Mouse (Mus musculus) mature B cell (primary cell): ENCODE measurements around the gene Map4k2.

Source experiments
- in situ Hi-C: fragments of 300-500 bp; cut with MboI; formaldehyde crosslinking; loops from 2 replicates; pipeline ENCODE4 v1.14.3; 2019

The Map4k2 gene

DNA sequence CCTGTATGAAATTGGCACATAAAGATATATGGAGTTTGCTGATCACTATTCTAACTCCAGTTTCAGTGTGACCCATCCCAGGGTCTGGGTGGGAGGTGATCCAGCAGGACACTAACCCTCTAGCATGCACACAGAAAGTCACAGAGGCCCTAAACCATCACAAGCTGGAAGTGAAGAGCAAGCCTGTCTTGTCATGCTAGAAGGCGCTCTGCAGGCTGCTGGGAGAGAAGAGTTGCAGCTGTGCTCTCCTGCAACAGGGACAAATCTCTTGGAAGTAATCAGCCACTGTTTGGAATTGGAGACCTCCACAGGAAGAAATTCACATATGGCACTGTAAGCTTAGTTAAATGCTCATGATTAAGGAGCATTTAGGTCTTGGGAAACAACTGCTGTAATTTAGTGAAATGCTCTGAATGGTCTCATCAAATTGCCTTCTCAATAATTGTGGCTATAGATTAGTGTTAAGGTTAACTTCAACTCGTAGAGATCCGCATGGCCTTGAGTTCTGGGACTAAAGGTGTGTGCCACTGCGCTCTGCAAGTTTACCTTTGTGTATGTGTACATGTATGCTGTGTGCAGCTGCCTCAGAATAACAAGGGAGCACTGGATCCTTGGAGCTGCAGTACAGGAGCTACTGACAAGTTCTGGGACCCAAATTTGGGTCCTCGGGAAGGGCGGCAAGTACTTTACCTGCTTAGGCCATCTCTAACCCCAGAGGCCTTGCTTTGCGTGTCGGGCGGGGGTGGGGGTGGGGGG is 39.7 kb downstream of the Map4k2 start:
- in situ Hi-C loops = no loop called here

DNA sequence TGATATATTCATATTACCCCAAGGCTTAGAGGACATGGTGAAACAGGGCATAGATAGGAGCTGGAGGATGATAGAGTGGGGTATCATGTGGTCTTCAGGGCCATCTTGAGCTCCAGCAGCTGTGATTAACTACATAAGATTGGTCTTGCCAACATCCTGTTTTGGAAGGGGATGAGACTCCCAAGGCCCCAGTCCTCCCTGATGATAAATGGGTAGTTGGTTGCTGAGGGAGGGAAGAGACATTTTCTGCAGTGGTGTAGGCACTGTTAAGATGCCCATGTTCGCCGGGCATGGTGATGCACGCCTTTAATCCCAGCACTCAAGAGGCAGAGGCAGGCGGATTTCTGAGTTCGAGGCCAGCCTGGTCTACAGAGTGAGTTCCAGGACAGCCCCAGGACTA is 40.3 kb downstream of the Map4k2 start:
- in situ Hi-C loops = no loop called here

GRCm38 (mm10) chr19:6382323-6382924 is 41.5 kb downstream of the Map4k2 start:
- in situ Hi-C loops = no loop called here

DNA sequence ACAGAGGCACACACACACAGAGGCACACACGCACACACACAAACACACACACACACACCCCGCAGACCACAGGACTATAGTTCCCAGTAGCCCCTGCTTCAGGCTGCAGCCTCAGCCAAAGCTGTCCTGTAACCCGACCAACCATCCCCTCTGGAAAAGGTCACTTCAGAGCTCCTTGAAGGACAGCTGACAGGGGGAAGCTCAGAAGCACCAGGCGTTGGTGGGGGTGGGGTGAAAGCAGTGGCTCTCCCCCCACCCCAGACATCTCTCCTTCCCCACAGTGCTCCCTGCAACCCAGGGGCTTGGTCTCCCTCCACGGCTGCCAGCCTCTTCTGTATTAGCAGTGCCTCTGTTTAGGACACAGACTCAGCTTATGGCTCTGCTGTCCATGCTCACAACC is 42.5 kb downstream of the Map4k2 start:
- in situ Hi-C loops = no loop called here

DNA sequence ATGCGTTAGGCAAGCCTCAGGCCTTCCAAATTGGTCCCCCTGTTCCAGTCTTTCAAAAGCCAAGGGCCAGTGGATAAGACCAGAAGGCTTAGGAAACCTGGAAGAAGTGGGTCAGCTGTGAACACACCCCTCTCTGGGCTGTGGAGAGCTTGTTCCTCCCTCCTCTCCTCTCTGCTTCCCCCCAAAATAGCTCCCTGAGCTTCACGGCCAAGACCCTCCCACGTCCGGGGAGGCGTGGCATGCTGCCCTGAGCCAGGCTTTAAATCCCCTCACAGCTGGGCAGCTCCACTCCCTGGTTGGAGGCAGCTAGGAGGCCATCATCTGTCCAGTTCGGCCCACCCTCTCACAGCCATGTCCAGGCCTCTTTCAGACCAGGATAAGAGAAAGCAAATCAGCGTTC is 43.2 kb downstream of the Map4k2 start, which contains the start of gene Pygm:
Pygm (plus strand) TSS at position 272 of the 400 bp plus-strand sequence.
- in situ Hi-C loops = no loop called here

- in situ Hi-C loops = no loop called here
These were observed 44.0 kb downstream of the Map4k2 start for GRCm38 (mm10) chr19:6384954-6385353.

- in situ Hi-C loops = no loop called here
These were observed 44.5 kb downstream of the Map4k2 start for GRCm38 (mm10) chr19:6385419-6385818.

DNA sequence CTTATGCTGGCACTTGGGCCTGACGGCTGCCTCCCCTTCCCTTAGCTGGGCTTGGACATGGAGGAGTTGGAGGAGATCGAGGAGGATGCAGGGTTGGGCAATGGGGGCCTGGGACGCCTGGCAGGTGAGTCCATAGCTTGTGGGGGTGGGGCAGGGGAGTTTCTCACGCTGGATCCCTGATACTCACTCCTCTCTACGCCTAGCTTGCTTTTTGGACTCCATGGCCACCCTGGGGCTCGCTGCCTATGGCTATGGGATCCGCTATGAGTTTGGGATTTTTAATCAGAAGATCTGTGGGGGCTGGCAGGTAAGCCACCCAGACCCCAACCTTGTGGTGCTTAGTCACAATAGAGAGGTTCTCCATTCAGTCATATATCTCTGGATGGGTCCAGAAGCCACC is 44.9 kb downstream of the Map4k2 start:
- in situ Hi-C loops = no loop called here

GRCm38 (mm10) chr19:6386234-6386633 is 45.3 kb downstream of the Map4k2 start:
- in situ Hi-C loops = no loop called here

GRCm38 (mm10) chr19:6388006-6388405 is 47.1 kb downstream of the Map4k2 start:
- in situ Hi-C loops = no loop called here

DNA sequence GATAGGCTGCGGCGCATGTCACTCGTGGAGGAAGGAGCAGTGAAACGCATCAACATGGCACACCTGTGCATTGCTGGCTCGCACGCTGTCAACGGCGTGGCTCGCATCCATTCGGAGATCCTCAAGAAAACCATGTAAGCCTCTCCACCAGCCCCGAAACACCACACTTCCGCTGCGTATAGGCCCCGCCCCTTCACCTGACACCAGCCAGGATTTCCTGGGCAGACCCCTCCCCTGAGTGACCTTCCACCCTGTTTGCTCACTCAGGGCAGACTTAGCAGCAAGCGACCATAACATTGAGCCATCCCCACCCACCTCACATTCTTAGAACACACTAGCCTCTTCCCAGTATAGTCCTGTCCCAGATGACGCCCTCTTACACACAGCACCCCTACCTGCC is 48.9 kb downstream of the Map4k2 start:
- in situ Hi-C loops = no loop called here

DNA sequence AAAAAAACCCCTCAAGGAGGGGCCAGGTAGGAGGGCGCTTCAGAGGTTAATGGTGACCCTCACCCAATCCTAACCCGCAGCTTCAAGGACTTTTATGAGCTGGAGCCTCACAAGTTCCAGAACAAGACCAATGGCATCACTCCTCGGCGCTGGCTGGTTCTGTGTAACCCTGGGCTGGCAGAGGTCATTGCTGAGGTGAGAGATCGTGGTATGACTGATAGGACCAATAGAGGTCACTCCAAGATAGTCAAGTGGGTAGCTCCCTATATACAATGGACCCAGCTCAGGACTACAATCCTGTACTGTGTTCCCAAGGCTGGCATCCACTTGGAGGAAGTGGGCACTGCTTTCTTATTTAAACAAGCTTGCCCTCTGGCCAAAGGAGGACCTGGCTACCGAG is 49.3 kb downstream of the Map4k2 start:
- in situ Hi-C loops = no loop called here

- in situ Hi-C loops = no loop called here
These were observed 51.9 kb downstream of the Map4k2 start for GRCm38 (mm10) chr19:6392743-6393393.

- in situ Hi-C loops = no loop called here
These were observed 52.7 kb downstream of the Map4k2 start for GRCm38 (mm10) chr19:6393637-6394036.

GRCm38 (mm10) chr19:6396237-6396636 is 55.3 kb downstream of the Map4k2 start:
- in situ Hi-C loops = no loop called here

DNA sequence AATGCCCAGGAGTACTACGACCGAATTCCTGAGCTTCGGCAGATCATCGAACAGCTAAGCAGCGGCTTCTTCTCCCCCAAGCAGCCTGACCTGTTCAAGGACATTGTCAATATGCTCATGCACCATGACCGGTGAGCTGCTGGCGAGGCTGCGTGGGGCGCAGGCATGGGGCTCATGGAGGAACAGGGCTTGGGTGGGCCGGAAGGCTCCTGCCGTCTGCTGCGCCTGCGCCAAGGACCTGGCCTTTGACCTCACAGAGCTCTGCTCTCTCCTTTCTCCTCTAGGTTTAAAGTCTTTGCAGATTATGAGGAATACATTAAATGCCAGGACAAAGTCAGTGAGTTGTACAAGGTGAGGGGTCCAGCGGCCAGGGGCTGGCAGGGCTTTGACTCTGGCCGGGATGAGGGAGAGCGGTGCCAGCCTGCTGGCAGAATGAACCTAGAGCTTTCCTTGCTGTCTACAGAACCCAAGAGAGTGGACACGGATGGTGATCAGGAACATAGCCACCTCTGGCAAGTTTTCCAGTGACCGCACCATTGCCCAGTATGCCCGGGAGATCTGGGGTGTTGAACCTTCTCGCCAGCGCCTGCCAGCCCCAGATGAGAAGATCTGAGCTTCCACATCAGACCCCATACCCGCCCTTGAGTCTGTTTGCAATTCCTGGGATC is 56.8 kb downstream of the Map4k2 start:
- in situ Hi-C loops = no loop called here

DNA sequence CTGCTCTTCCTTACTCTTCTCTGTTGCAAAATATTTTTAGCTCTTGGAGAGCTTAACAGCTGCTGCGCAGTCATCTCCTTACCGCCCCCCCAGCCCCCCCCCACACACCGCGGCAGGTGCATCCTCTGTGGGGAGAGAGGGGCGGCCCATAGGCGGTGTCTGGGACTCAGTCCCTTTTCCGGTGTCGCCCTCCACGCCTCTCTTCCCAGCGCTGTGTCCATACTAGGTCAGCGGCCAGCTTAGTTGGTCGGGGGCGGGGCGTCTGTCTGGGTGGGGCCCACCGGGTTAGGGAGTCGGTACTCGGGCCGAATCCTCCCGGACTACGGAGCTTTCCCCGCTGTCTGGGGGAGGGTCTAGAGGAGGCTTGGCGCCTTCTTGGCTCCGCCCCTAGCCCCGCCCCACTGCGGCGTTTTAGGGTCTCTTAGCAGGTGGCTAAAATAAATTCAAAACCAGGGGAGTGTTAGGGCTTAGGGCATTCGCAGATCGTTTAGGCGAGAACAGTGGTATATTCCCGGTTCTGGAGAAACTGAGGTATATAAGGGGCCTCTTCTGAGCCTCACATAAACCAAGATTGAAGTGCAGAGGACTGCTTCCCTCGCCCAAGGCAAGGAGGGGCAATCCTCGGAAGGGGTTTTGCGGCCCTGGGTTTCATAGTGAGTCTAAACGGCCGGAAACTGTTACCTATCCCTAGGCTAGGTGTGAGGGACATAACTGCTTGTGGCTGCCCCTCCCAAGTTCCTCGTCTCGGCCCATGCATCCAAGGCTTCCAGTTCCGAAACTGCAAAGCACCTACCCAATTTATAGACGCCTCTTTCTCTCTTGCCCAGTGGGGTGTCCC is 57.7 kb downstream of the Map4k2 start:
- in situ Hi-C loops = no loop called here

- in situ Hi-C loops = no loop called here
These were observed 58.6 kb downstream of the Map4k2 start, which contains the start of gene Rasgrp2 for GRCm38 (mm10) chr19:6399285-6400095. Gene Rasgrp2 (plus strand): TSS chr19:6399340.

- in situ Hi-C loops = no loop called here
These were observed 59.5 kb downstream of the Map4k2 start for GRCm38 (mm10) chr19:6400096-6401086.
